Mouse (Mus musculus) small intestine, adult 2 months (tissue): ENCODE measurements around the gene Mfap1b. TPM values are rescaled to one million over a fixed set of nuclear protein-coding genes. Genes with fewer than 3 reads are reported as not detected.
A peak's percentile ranks its signal among the peaks of the same experiment; 100 is the strongest.

Experiments used
- H3K27ac ChIP-seq: fragments of 200-500 bp; 2 replicates; pipeline ENCODE4 v1.5.1; 2012; ENCODE audit warnings: low read depth, low read length, control low read depth, inconsistent platforms; ENCODE audit not compliant: insufficient read depth
- H3K27me3 ChIP-seq: fragments of 200-500 bp; 2 replicates; pipeline ENCODE4 v1.6.1; 2012; ENCODE audit warnings: mild to moderate bottlenecking, moderate library complexity, low read length, inconsistent platforms; ENCODE audit not compliant: control insufficient read depth, insufficient read depth
- H3K36me3 ChIP-seq: fragments of 200-500 bp; 2 replicates; pipeline ENCODE4 v1.6.1; 2012; ENCODE audit warnings: mild to moderate bottlenecking, low read length, control low read depth, inconsistent platforms; ENCODE audit not compliant: control insufficient read depth, insufficient read depth
- H3K4me1 ChIP-seq: fragments of 200-500 bp; 2 replicates; pipeline ENCODE4 v1.6.1; 2012; ENCODE audit warnings: low read length, inconsistent platforms, mixed read lengths; ENCODE audit not compliant: control insufficient read depth, insufficient read depth, insufficient read length
- H3K4me3 ChIP-seq: fragments of 200-500 bp; 2 replicates; pipeline ENCODE4 v1.5.1; 2012; ENCODE audit warnings: low read depth, mild to moderate bottlenecking, control low read depth, inconsistent platforms, low read length, moderate library complexity
- CTCF ChIP-seq: fragments of 200-500 bp; IDR thresholded peaks from 2 replicates; pipeline ENCODE4 v1.5.1; 2012; ENCODE audit warnings: low read depth, mild to moderate bottlenecking, control low read depth, inconsistent platforms, low read length, moderate library complexity, mixed read lengths; ENCODE audit not compliant: insufficient replicate concordance, insufficient read length; ENCODE audit errors: extremely low read depth
- POLR2A ChIP-seq: fragments of 200-500 bp; IDR thresholded peaks from 2 replicates; pipeline ENCODE4 v1.6.1; 2012; ENCODE audit warnings: low read depth, mild to moderate bottlenecking, control low read depth, inconsistent platforms, low read length, moderate library complexity
- WGBS: fragments of 180-500 bp; shearing (Covaris S2); methylation state at CpG from one replicate; pipeline ENCODE4 v1.1.7; 2018; 5-methylcytosine and 5-hydroxymethylcytosine counted together
- polyA plus RNA-seq: library from polyadenylated mRNA; depleted of rRNA; stranded (reverse); fragments of >200 nt; gene quantifications from 2 replicates; pipeline ENCODE4 v1.2.3, GENCODE M21; 2012; rRNA removed

Mfap1b gene
- polyA plus RNA-seq, 1 experiment = 0.66 TPM

DNA sequence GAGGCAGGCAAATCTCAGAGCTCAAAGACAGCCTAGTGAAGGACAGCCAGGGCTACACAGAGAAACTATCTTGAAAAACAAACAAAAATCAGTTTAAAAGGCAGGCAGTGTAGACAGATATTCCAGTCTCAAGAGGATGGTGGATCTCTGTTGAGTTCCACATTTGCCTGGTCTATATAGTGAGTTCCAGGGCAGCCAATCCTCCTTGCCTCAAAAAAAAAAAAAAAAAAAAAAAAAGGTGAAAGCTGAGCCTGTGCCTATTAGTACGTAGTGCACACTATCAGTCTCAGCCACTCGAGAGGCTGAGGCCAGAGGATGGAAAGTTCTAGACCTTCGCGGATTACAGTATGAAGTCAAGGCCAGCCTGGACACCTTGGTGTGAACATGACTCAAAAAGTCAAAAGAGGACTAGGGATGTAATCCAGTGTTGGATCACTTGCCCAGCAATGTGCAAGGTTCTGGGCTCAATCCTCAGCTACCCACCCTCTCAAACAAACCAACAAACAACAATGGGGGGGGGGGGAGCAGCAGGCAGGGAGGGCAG is 61.0 kb downstream of the Mfap1b start:
- Histone ChIP-seq H3K4me3 (peak overlapping the region; percentile 89), H3K4me1 (no peaks in the 10 kb centered on the region; the same call in 1 of the 2 replicates), H3K27ac (peak overlapping the region; percentile 79), H3K36me3 (peaks cover 3% of the 10 kb centered on the region), H3K27me3 (no peaks in the 10 kb centered on the region)
- WGBS = 5% methylated on average over 4 of the region's 4 CpGs
- no peak for TF ChIP-seq POLR2A
- no peak for TF ChIP-seq CTCF

Other genes starting within 250 kb of the Mfap1b start
- 4.6 and 9.5 TPM in 2 replicates for gene Trp53bp1, start 202.7 kb downstream of the Mfap1b start, polyA plus RNA-seq
- gene Map1a, start 184.5 kb downstream of the Mfap1b start, polyA plus RNA-seq = 1.9 and 2.2 TPM in 2 replicates
- 19.8 and 47.0 TPM in 2 replicates for gene Ppip5k1, start 118.7 kb downstream of the Mfap1b start, polyA plus RNA-seq
- 1,046 and 2,297 TPM in 2 replicates for gene Ckmt1, start 116.4 kb downstream of the Mfap1b start, polyA plus RNA-seq
- gene Strc, start 86.9 kb downstream of the Mfap1b start, polyA plus RNA-seq = 0.55 and 1.0 TPM in 2 replicates
- gene Pdia3, start 60.3 kb downstream of the Mfap1b start, polyA plus RNA-seq = 937 and 1,104 TPM in 2 replicates
- 0.80 and 0.84 TPM in 2 replicates for gene Catsper2, start 60.3 kb downstream of the Mfap1b start, polyA plus RNA-seq
- 1.2 and 2.7 TPM in 2 replicates for gene Ell3, start 29.8 kb downstream of the Mfap1b start, polyA plus RNA-seq
- 475 and 539 TPM in 2 replicates for gene Serf2, start 24.9 kb downstream of the Mfap1b start, polyA plus RNA-seq
- 1.5 and 3.3 TPM in 2 replicates for gene Hypk, start 20.8 kb downstream of the Mfap1b start, polyA plus RNA-seq
- gene Serinc4, start 17.3 kb downstream of the Mfap1b start, polyA plus RNA-seq = 0.06 and 0.10 TPM in 2 replicates
- 0.20 and 0.63 TPM in 2 replicates for gene Mfap1a, start 32.6 kb upstream of the Mfap1b start, polyA plus RNA-seq
- gene Wdr76, start 32.7 kb upstream of the Mfap1b start, polyA plus RNA-seq = 0.47 and 1.6 TPM in 2 replicates